ENCODE assay signal across 8 mouse cellular contexts in the genomic region with DNA sequence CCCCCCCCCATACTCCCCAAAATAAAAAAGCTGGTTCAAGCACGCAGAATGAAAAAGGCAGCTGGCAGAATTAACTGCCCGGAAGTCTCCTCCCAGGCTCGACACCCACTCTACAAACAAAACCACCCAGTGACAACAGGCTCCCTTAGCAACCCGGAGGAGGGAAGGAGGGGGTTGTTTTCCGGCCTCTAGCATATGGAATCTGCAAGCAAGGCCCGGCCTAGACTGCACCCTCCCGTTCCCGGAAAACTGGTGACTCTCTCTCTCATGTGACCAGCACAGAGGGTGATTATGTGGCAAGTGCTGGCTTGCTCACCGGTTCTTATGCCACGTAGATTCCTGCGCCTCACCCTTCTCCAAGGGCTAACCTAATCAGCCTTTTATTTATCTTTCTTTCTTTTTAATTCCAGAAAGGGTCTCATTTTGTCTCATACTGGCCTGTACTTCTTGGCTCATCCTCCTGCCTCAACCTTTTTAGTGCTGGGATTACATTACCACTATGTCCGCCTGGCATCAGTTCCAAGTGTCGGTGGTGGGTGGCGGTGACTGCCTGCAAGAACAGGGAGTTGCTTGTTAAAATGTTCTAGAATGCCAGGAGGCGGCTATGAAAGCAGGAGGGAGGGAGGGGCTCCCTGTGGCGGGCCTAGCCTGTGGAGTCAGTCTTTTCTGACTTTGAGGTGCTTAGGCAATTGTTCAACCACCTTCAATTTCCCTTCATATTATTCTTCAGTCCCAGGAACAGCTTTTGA. TPM values are rescaled to one million over a fixed set of nuclear protein-coding genes. Genes with fewer than 3 reads are reported as not detected.
A peak's percentile ranks its signal among the peaks of the same experiment; 100 is the strongest.
DNase-seq lines count a peak whose midpoint lies in the region; ATAC-seq lines count a peak whose summit lies in the region.

No protein-coding gene starts in this region.

- ATAC-seq in erythroblast, adult 5-6 weeks (replicated peaks; ENCODE audit: low FRiP score, poor library complexity, severe bottlenecking), result no peak
- ATAC-seq in embryonic facial prominence, embryonic 13.5 days (ENCODE audit: insufficient number of reproducible peaks, insufficient read depth, low FRiP score, low TSS enrichment, low read depth), result peak; percentile 71; the same call in 1 of the 2 replicates
- peak; percentile 84 for ATAC-seq in limb, embryonic 13.5 days (ENCODE audit: low FRiP score, low read depth)
- peak; percentile 85 for ATAC-seq in midbrain, embryonic 15.5 days (replicated peaks)

- H3K27ac ChIP-seq in embryonic facial prominence, embryonic 13.5 days, result peak overlapping the region; percentile 98
- H3K27ac ChIP-seq in limb, embryonic 13.5 days, result peak overlapping the region; percentile 97
- H3K27ac ChIP-seq in midbrain, embryonic 15.5 days, result peak overlapping the region; percentile 95

- peak; percentile 96 for DNase-seq in heart, adult 8-10 months (ENCODE audit: low spot score)
- DNase-seq in kidney, adult 9 months, result peak; percentile 92
- DNase-seq in spleen, adult 18-20 months, result peak; percentile 38 to 52

- WGBS in embryonic facial prominence, embryonic 13.5 days, result 4% methylated on average over 16 of the region's 16 CpGs
- WGBS in limb, embryonic 13.5 days, result 3% methylated on average over 16 of the region's 16 CpGs
- WGBS in midbrain, embryonic 15.5 days, result 2% methylated on average over 16 of the region's 16 CpGs

- H3K4me3 ChIP-seq in erythroblast, embryonic 14.5 days (replicated peaks), result peak overlapping the region; percentile 67
- peak overlapping the region; percentile 42 for H3K4me3 ChIP-seq in embryonic facial prominence, embryonic 13.5 days
- H3K4me3 ChIP-seq in limb, embryonic 13.5 days, result peak overlapping the region; percentile 42
- peak overlapping the region; percentile 34 for H3K4me3 ChIP-seq in midbrain, embryonic 15.5 days

- H3K36me3 ChIP-seq in erythroblast, embryonic 14.5 days (ENCODE audit: control insufficient read depth), result peaks cover 21% of the 10 kb centered on the region
- H3K36me3 ChIP-seq in embryonic facial prominence, embryonic 13.5 days, result peaks cover 10% of the 10 kb centered on the region
- peaks cover 5% of the 10 kb centered on the region for H3K36me3 ChIP-seq in limb, embryonic 13.5 days
- no peaks in the 10 kb centered on the region for H3K36me3 ChIP-seq in midbrain, embryonic 15.5 days (replicated peaks)

- H3K9me3 ChIP-seq in erythroblast, embryonic 14.5 days (ENCODE audit: control insufficient read depth, low read length), result no peaks in the 10 kb centered on the region
- H3K9me3 ChIP-seq in embryonic facial prominence, embryonic 13.5 days, result no peaks in the 10 kb centered on the region
- H3K9me3 ChIP-seq in limb, embryonic 13.5 days, result no peaks in the 10 kb centered on the region
- H3K9me3 ChIP-seq in midbrain, embryonic 15.5 days, result no peaks in the 10 kb centered on the region

- H3K4me1 ChIP-seq in erythroblast, embryonic 14.5 days (ENCODE audit: control insufficient read depth), result peaks cover 99% of the 10 kb centered on the region
- peaks cover 85% of the 10 kb centered on the region for H3K4me1 ChIP-seq in embryonic facial prominence, embryonic 13.5 days
- H3K4me1 ChIP-seq in limb, embryonic 13.5 days, result peaks cover 82% of the 10 kb centered on the region
- peaks cover 79% of the 10 kb centered on the region for H3K4me1 ChIP-seq in midbrain, embryonic 15.5 days

- H3K4me2 ChIP-seq in embryonic facial prominence, embryonic 13.5 days, result peak overlapping the region; percentile 63
- H3K4me2 ChIP-seq in limb, embryonic 13.5 days (replicated peaks), result peak overlapping the region; percentile 71
- peak overlapping the region; percentile 62 for H3K4me2 ChIP-seq in midbrain, embryonic 15.5 days

- H3K9ac ChIP-seq in embryonic facial prominence, embryonic 13.5 days, result peak overlapping the region; percentile 73
- H3K9ac ChIP-seq in limb, embryonic 13.5 days, result peak overlapping the region; percentile 56
- H3K9ac ChIP-seq in midbrain, embryonic 15.5 days, result peak overlapping the region; percentile 36

- H3K27me3 ChIP-seq in erythroblast, embryonic 14.5 days (ENCODE audit: control insufficient read depth), result no peaks in the 10 kb centered on the region
- H3K27me3 ChIP-seq in embryonic facial prominence, embryonic 13.5 days, result no peaks in the 10 kb centered on the region
- no peaks in the 10 kb centered on the region for H3K27me3 ChIP-seq in limb, embryonic 13.5 days
- H3K27me3 ChIP-seq in midbrain, embryonic 15.5 days (replicated peaks), result no peaks in the 10 kb centered on the region

RNA-seq across cellular contexts. Expression of a gene that starts 28.3 kb away (rescaled TPM):
- 0.74 and 0.75 TPM in 2 replicates for polyA plus RNA-seq in erythroblast, embryonic 14.5 days (2012)
- 5.4 and 6.0 TPM in 2 replicates for total RNA-seq in erythroblast, adult 5-6 weeks (2015; ENCODE audit: low replicate concordance)
- total RNA-seq in erythroblast, adult 5-6 weeks (2017; ENCODE audit: low replicate concordance), result 4.2 and 6.8 TPM in 2 replicates
- 30.6 and 34.0 TPM in 2 replicates for polyA plus RNA-seq in embryonic facial prominence, embryonic 13.5 days (2015; fragmentation: Nextera tagmentation; extraction: Ambion mirVana)
- total RNA-seq in heart, adult 8-10 months (2022), result 1 to 10 TPM; 7.1 to 8.1 (median 7.5) TPM
- polyA plus RNA-seq in limb, embryonic 13.5 days (2015; fragmentation: Nextera tagmentation; extraction: Ambion mirVana), result 30.1 and 32.2 TPM in 2 replicates
- polyA plus RNA-seq in midbrain, embryonic 15.5 days (2015; fragmentation: Nextera tagmentation; extraction: Ambion mirVana), result 16.1 and 19.2 TPM in 2 replicates

RNA-seq across cellular contexts. Expression of a gene that starts 30.9 kb away (rescaled TPM):
- 0.07 TPM in 1 of 2 replicates, not detected in the other for polyA plus RNA-seq in erythroblast, embryonic 14.5 days (2012)
- total RNA-seq in erythroblast, adult 5-6 weeks (2015; ENCODE audit: low replicate concordance), result 14.0 and 14.6 TPM in 2 replicates
- total RNA-seq in erythroblast, adult 5-6 weeks (2017; ENCODE audit: low replicate concordance), result 10.0 and 11.3 TPM in 2 replicates
- polyA plus RNA-seq in embryonic facial prominence, embryonic 13.5 days (2015; fragmentation: Nextera tagmentation; extraction: Ambion mirVana), result 3.1 and 4.5 TPM in 2 replicates
- total RNA-seq in heart, adult 8-10 months (2022), result 1 to 10 TPM; 2.4 to 3.8 (median 2.8) TPM
- polyA plus RNA-seq in limb, embryonic 13.5 days (2015; fragmentation: Nextera tagmentation; extraction: Ambion mirVana), result 2.3 and 2.4 TPM in 2 replicates
- polyA plus RNA-seq in midbrain, embryonic 15.5 days (2015; fragmentation: Nextera tagmentation; extraction: Ambion mirVana), result 2.0 and 2.9 TPM in 2 replicates

RNA-seq across cellular contexts. Expression of a gene that starts 47.2 kb away (rescaled TPM):
- 0.12 and 0.28 TPM in 2 replicates for polyA plus RNA-seq in erythroblast, embryonic 14.5 days (2012)
- 0.38 and 1.0 TPM in 2 replicates for total RNA-seq in erythroblast, adult 5-6 weeks (2015; ENCODE audit: low replicate concordance)
- total RNA-seq in erythroblast, adult 5-6 weeks (2017; ENCODE audit: low replicate concordance), result 3.1 and 6.1 TPM in 2 replicates
- 3.8 and 4.7 TPM in 2 replicates for polyA plus RNA-seq in embryonic facial prominence, embryonic 13.5 days (2015; fragmentation: Nextera tagmentation; extraction: Ambion mirVana)
- under 1 TPM; 0.23 to 0.50 (median 0.34) TPM for total RNA-seq in heart, adult 8-10 months (2022)
- 4.7 and 5.5 TPM in 2 replicates for polyA plus RNA-seq in limb, embryonic 13.5 days (2015; fragmentation: Nextera tagmentation; extraction: Ambion mirVana)
- polyA plus RNA-seq in midbrain, embryonic 15.5 days (2015; fragmentation: Nextera tagmentation; extraction: Ambion mirVana), result 13.8 and 16.4 TPM in 2 replicates

Comparison
In these comparisons a context has a peak if more than half of its experiments do, and no peak if none do; other contexts are left out.
1. DNase-seq: peak in every context shown above with its lines; median percentile 96 in heart, adult 8-10 months; 92 in kidney, adult 9 months; 45 in spleen, adult 18-20 months.